Mouse (Mus musculus): ENCODE measurements at regions not wholly inside any gene's neighbourhood (a gene's known extent, or its start where the extent isn't known, plus 50 kb on each side); places are given as distances from the start of the nearest gene placed in this dataset.

DNA sequence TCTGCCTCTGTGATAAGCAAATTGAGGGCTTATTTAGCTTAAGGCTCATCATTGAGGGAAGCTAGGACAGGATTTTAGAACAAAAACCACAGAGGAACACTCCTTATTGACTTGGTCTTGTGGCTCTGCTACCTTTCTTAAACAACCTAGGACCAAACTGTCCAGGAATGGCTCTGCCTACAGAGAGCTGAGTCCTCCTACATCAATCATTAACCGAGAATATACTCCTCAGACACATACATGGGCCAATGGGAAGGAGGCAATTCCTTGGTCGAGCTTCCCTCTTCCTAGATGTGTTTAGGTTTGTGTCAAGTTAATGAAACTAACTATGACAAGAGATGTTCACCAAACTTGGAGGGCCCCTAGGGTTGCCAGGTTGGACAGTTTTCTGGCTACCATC, 279.8 kb downstream of the Rps24 start:
- TF ChIP-seq POLR2A (IDR thresholded peaks at IDR 0.05; ENCODE audit: control insufficient read depth in 1 of 2, insufficient read depth in 1 of 2, low read depth in 1 of 2, low read length in 2 of 2, poor library complexity in 1 of 2) (no peak), EP300 (IDR thresholded peaks at IDR 0.05; ENCODE audit: low read depth in 1 of 2, low read length in 2 of 2) (no peak), POLR2AphosphoS5 (IDR thresholded peaks at IDR 0.05; ENCODE audit: borderline replicate concordance, low read depth, low read length) (no peak), CTCF (IDR thresholded peaks at IDR 0.05 in 2 of 3, conservative IDR thresholded peaks at IDR 0.05 in 1 of 3; ENCODE audit: control insufficient read depth in 1 of 3, insufficient read depth in 1 of 3, low read depth in 2 of 3, low read length in 3 of 3, poor library complexity in 1 of 3, severe bottlenecking in 1 of 3) (no peak), USF1 (IDR thresholded peaks at IDR 0.05; ENCODE audit: low read depth, low read length) (no peak), USF2 (IDR thresholded peaks at IDR 0.05; ENCODE audit: borderline replicate concordance in 1 of 2, insufficient read depth in 1 of 2, low read depth in 1 of 2, low read length in 2 of 2) (no peak), POLR2AphosphoS2 (IDR thresholded peaks at IDR 0.05; ENCODE audit: low read length) (no peak), MAFK (IDR thresholded peaks at IDR 0.05; ENCODE audit: borderline replicate concordance, low read depth, low read length) (no peak), UBTF (IDR thresholded peaks at IDR 0.05; ENCODE audit: borderline replicate concordance, insufficient read depth, low read depth, low read length) (no peak), SMC3 (IDR thresholded peaks at IDR 0.05; ENCODE audit: low read depth, low read length) (no peak), MYC (IDR thresholded peaks at IDR 0.05; ENCODE audit: low read depth, low read length) (no peak)
